Mouse (Mus musculus) layer of hippocampus, adult 18-20 months (tissue): ENCODE data around the gene Cpt1b. TPM values are rescaled to one million over a fixed set of nuclear protein-coding genes. Genes with fewer than 3 reads are reported as not detected.

Experiments used
- DNase-seq, 2 experiments: peaks; one replicate each; pipeline ENCODE4 v3.0.0; 2022; ENCODE audit warnings: low spot score in 2 of 2
- long read RNA-seq: library from polyadenylated mRNA; stranded (forward); transcript quantifications from one replicate; pipeline ENCODE4 v2.0.0, GENCODE M21; 2021
- total RNA-seq, 2 experiments: library from RNA; stranded (reverse); gene quantifications; 2 replicates each; pipeline ENCODE4 v1.2.3; 2021

The Cpt1b gene
- total RNA-seq, result 1 to 10 TPM; 1.2 to 2.2 TPM
- long read RNA-seq, result 0 reads

- DNase-seq, result no peak
These were observed at the start of gene Cpt1b for GRCm38 (mm10) chr15:89425711-89426121. Cpt1b (minus strand) TSS chr15:89425863.

GRCm38 (mm10) chr15:89475293-89475600 lies 49.6 kb upstream of the Cpt1b start:
- no peak for DNase-seq

- DNase-seq, result no peak
These were observed 49.1 kb upstream of the Cpt1b start for GRCm38 (mm10) chr15:89474596-89475292.

GRCm38 (mm10) chr15:89473921-89474320 lies 48.3 kb upstream of the Cpt1b start:
- DNase-seq, result no peak

GRCm38 (mm10) chr15:89473370-89473769 lies 47.7 kb upstream of the Cpt1b start:
- no peak for DNase-seq

- DNase-seq, result no peak
These were observed 45.8 kb upstream of the Cpt1b start for GRCm38 (mm10) chr15:89471476-89471875.

- DNase-seq, result peak in 1 of 2 experiments; percentile 47
These were observed 42.9 kb upstream of the Cpt1b start for GRCm38 (mm10) chr15:89468577-89468976.

GRCm38 (mm10) chr15:89465052-89465451 lies 39.4 kb upstream of the Cpt1b start:
- no peak for DNase-seq

GRCm38 (mm10) chr15:89463334-89464235 lies 37.9 kb upstream of the Cpt1b start:
- no peak for DNase-seq

GRCm38 (mm10) chr15:89462176-89462575 lies 36.5 kb upstream of the Cpt1b start:
- no peak for DNase-seq

GRCm38 (mm10) chr15:89461321-89461720 lies 35.7 kb upstream of the Cpt1b start:
- no peak for DNase-seq

- DNase-seq, result no peak
These were observed 34.6 kb upstream of the Cpt1b start for GRCm38 (mm10) chr15:89460298-89460697.

- no peak for DNase-seq
These were observed 34.2 kb upstream of the Cpt1b start for GRCm38 (mm10) chr15:89459821-89460220.

- no peak for DNase-seq
These were observed 33.3 kb upstream of the Cpt1b start for GRCm38 (mm10) chr15:89458942-89459341.

- no peak for DNase-seq
These were observed 30.0 kb upstream of the Cpt1b start for GRCm38 (mm10) chr15:89455642-89456041.

GRCm38 (mm10) chr15:89454857-89455256 lies 29.2 kb upstream of the Cpt1b start:
- no peak for DNase-seq

- peak in 1 of 2 experiments; percentile 61 for DNase-seq
These were observed 28.3 kb upstream of the Cpt1b start, which contains the start of gene Mapk8ip2 for GRCm38 (mm10) chr15:89453865-89454478. Mapk8ip2 (plus strand) TSS chr15:89453913.

- DNase-seq, result no peak
These were observed 27.5 kb upstream of the Cpt1b start for GRCm38 (mm10) chr15:89452906-89453864.

- DNase-seq, result no peak
These were observed 16.9 kb upstream of the Cpt1b start for GRCm38 (mm10) chr15:89442486-89443070.

- DNase-seq, result no peak
These were observed 10.2 kb upstream of the Cpt1b start for GRCm38 (mm10) chr15:89435878-89436277.
